Mouse (Mus musculus) gastrocnemius, postnatal 10 days (tissue): ENCODE data around the gene Vmn1r4. TPM values are rescaled to one million over a fixed set of nuclear protein-coding genes. Genes with fewer than 3 reads are reported as not detected.

Experiments
- DNase-seq: peaks from one replicate; pipeline ENCODE4 v3.0.0; 2021; ENCODE audit warnings: mixed read lengths
- long read RNA-seq, 2 experiments: library from polyadenylated mRNA; stranded (forward); transcript quantifications; one replicate each; pipeline ENCODE4 v2.0.0; 2021
- total RNA-seq, 2 experiments: library from RNA; stranded (reverse); gene quantifications; 2 replicates each; pipeline ENCODE4 v1.2.3; 2021

The Vmn1r4 gene
- total RNA-seq = under 1 TPM; 0.20 to 0.23 TPM
- long read RNA-seq, experiment 1 = 0 reads
- long read RNA-seq, experiment 2 = 0 reads

GRCm38 (mm10) chr6:56923726-56924707, at the start of gene Vmn1r4, which contains the start of gene Nt5c3:
Gene Vmn1r4, plus strand, starts transcription at chr6:56924015.
Gene Nt5c3, minus strand, starts transcription at chr6:56923932.
- peak; percentile 92 for DNase-seq

GRCm38 (mm10) chr6:56876870-56877269, 46.9 kb upstream of the Vmn1r4 start:
- no peak for DNase-seq

GRCm38 (mm10) chr6:56877985-56878384, 45.8 kb upstream of the Vmn1r4 start:
- DNase-seq = no peak

GRCm38 (mm10) chr6:56879352-56879955, 44.4 kb upstream of the Vmn1r4 start:
- DNase-seq = no peak

- no peak for DNase-seq
These were observed 35.3 kb upstream of the Vmn1r4 start for GRCm38 (mm10) chr6:56888561-56888960.

- no peak for DNase-seq
These were observed 33.1 kb upstream of the Vmn1r4 start for GRCm38 (mm10) chr6:56890762-56891161.

GRCm38 (mm10) chr6:56899601-56900000, 24.2 kb upstream of the Vmn1r4 start:
- peak; percentile 24 for DNase-seq

GRCm38 (mm10) chr6:56901336-56901735, 22.5 kb upstream of the Vmn1r4 start:
- DNase-seq = no peak

- peak; percentile 14 for DNase-seq
These were observed 21.9 kb upstream of the Vmn1r4 start for GRCm38 (mm10) chr6:56901824-56902386.

GRCm38 (mm10) chr6:56902606-56903520, 21.0 kb upstream of the Vmn1r4 start:
- DNase-seq = no peak

GRCm38 (mm10) chr6:56903831-56904230, 20.0 kb upstream of the Vmn1r4 start:
- no peak for DNase-seq

- DNase-seq = no peak
These were observed 19.5 kb upstream of the Vmn1r4 start for GRCm38 (mm10) chr6:56904330-56904729.

- no peak for DNase-seq
These were observed 18.8 kb upstream of the Vmn1r4 start for GRCm38 (mm10) chr6:56904982-56905381.

- no peak for DNase-seq
These were observed 18.3 kb upstream of the Vmn1r4 start for GRCm38 (mm10) chr6:56905486-56905885.

GRCm38 (mm10) chr6:56906121-56906846, 17.5 kb upstream of the Vmn1r4 start:
- no peak for DNase-seq

- DNase-seq = no peak
These were observed 15.8 kb upstream of the Vmn1r4 start for GRCm38 (mm10) chr6:56907973-56908372.

- no peak for DNase-seq
These were observed 15.4 kb upstream of the Vmn1r4 start for GRCm38 (mm10) chr6:56908397-56908796.

GRCm38 (mm10) chr6:56908912-56909311, 14.9 kb upstream of the Vmn1r4 start:
- peak; percentile 61 for DNase-seq

- DNase-seq = no peak
These were observed 12.9 kb upstream of the Vmn1r4 start for GRCm38 (mm10) chr6:56910910-56911309.

- no peak for DNase-seq
These were observed 10.5 kb upstream of the Vmn1r4 start for GRCm38 (mm10) chr6:56913092-56913858.
